ENCODE assay signal across 8 mouse cellular contexts in genomic region chr5:36324140-36324572, GRCm38 (mm10).
DNase-seq lines count a peak whose midpoint lies in the region; ATAC-seq lines count a peak whose summit lies in the region.
"Had no signal": no experiment of that assay in that cellular context is flagged by ENCODE, and none has a peak within 500 bp of the region (broad histone marks: within the 10 kb centered on the region; RNA-seq: fewer than 3 reads in every experiment).

No protein-coding gene starts in this region.

- WGBS in embryonic facial prominence, embryonic 10.5 days = 36% methylated on average over 9 of the region's 9 CpGs
- 26% methylated on average over 9 of the region's 9 CpGs for WGBS in hindbrain, embryonic 12.5 days
- 50% methylated on average over 9 of the region's 9 CpGs for WGBS in limb, embryonic 11.5 days
- WGBS in neural tube, embryonic 15.5 days = 39% methylated on average over 9 of the region's 9 CpGs

- no peak overlapping the region for H3K4me2 ChIP-seq in hindbrain, embryonic 12.5 days (replicated peaks)
- no peak overlapping the region for H3K4me2 ChIP-seq in limb, embryonic 11.5 days (ENCODE audit: low read depth, severe bottlenecking)
- no peak overlapping the region for H3K4me2 ChIP-seq in neural tube, embryonic 15.5 days
- H3K4me2 ChIP-seq: liver, embryonic 15.5 days had no signal

- DNase-seq in ovary, adult 18-20 months (ENCODE audit: low spot score) = peak; percentile 30
- no peak for DNase-seq in ovary, postnatal 14 days (ENCODE audit: low spot score)
- peak; percentile 45 for DNase-seq in embryonic facial prominence, embryonic 10.5 days (ENCODE audit: low spot score)
- DNase-seq in limb, embryonic 11.5 days (ENCODE audit: low spot score) = peak; percentile 48
- no peak for DNase-seq in thymus, postnatal 36 days

- H3K36me3 ChIP-seq in embryonic facial prominence, embryonic 10.5 days (replicated peaks) = no peaks in the 10 kb centered on the region
- no peaks in the 10 kb centered on the region for H3K36me3 ChIP-seq in hindbrain, embryonic 12.5 days
- H3K36me3 ChIP-seq in limb, embryonic 11.5 days (ENCODE audit: control insufficient read depth, insufficient read depth, low read length) = no peaks in the 10 kb centered on the region
- H3K36me3 ChIP-seq in neural tube, embryonic 15.5 days = no peaks in the 10 kb centered on the region
- H3K36me3 ChIP-seq: liver, embryonic 15.5 days had no signal

- no peaks in the 10 kb centered on the region for H3K27me3 ChIP-seq in embryonic facial prominence, embryonic 10.5 days (replicated peaks; ENCODE audit: low read depth, poor library complexity, severe bottlenecking)
- H3K27me3 ChIP-seq in hindbrain, embryonic 12.5 days = peaks cover 4% of the 10 kb centered on the region; the same call in 1 of the 2 replicates
- H3K27me3 ChIP-seq in limb, embryonic 11.5 days (ENCODE audit: control insufficient read depth, insufficient read depth, low read length) = no peaks in the 10 kb centered on the region
- H3K27me3 ChIP-seq in neural tube, embryonic 15.5 days (replicated peaks) = no peaks in the 10 kb centered on the region
- H3K27me3 ChIP-seq: liver, embryonic 15.5 days had no signal

- H3K4me3 ChIP-seq in embryonic facial prominence, embryonic 10.5 days = no peak overlapping the region
- H3K4me3 ChIP-seq in hindbrain, embryonic 12.5 days = no peak overlapping the region
- H3K4me3 ChIP-seq in limb, embryonic 11.5 days (ENCODE audit: low read depth, low read length) = no peak overlapping the region
- no peak overlapping the region for H3K4me3 ChIP-seq in neural tube, embryonic 15.5 days (replicated peaks)
- H3K4me3 ChIP-seq: liver, embryonic 15.5 days had no signal

- peak; percentile 73 for ATAC-seq in hindbrain, embryonic 12.5 days (ENCODE audit: low FRiP score)
- ATAC-seq in limb, embryonic 11.5 days (ENCODE audit: insufficient number of reproducible peaks, low FRiP score, low TSS enrichment, low read depth) = no peak
- ATAC-seq in neural tube, embryonic 15.5 days (ENCODE audit: low FRiP score) = peak; percentile 80

- peaks cover 44% of the 10 kb centered on the region for H3K4me1 ChIP-seq in embryonic facial prominence, embryonic 10.5 days
- H3K4me1 ChIP-seq in hindbrain, embryonic 12.5 days = peaks cover 34% of the 10 kb centered on the region
- H3K4me1 ChIP-seq in limb, embryonic 11.5 days (ENCODE audit: control insufficient read depth, insufficient read depth, low read length) = peaks cover 17% of the 10 kb centered on the region; the same call in 1 of the 2 replicates
- H3K4me1 ChIP-seq in neural tube, embryonic 15.5 days = peaks cover 36% of the 10 kb centered on the region
- H3K4me1 ChIP-seq: liver, embryonic 15.5 days had no signal

- peak overlapping the region; percentile 75 for H3K27ac ChIP-seq in embryonic facial prominence, embryonic 10.5 days (replicated peaks)
- peak overlapping the region; percentile 60 for H3K27ac ChIP-seq in hindbrain, embryonic 12.5 days
- 0 out of 2 replicates have a peak overlapping the region, but pooled peaks have one; percentile 0 for H3K27ac ChIP-seq in limb, embryonic 11.5 days (replicated peaks; ENCODE audit: low read depth, low read length)
- H3K27ac ChIP-seq in neural tube, embryonic 15.5 days (replicated peaks) = peak overlapping the region; percentile 66; the same call in 1 of the 2 replicates
- H3K27ac ChIP-seq: liver, embryonic 15.5 days had no signal

- no peak overlapping the region for H3K9ac ChIP-seq in hindbrain, embryonic 12.5 days
- no peak overlapping the region for H3K9ac ChIP-seq in limb, embryonic 11.5 days (ENCODE audit: low read length)
- H3K9ac ChIP-seq in neural tube, embryonic 15.5 days (replicated peaks) = no peak overlapping the region
- H3K9ac ChIP-seq: liver, embryonic 15.5 days had no signal

- H3K9me3 ChIP-seq in embryonic facial prominence, embryonic 10.5 days = no peaks in the 10 kb centered on the region
- H3K9me3 ChIP-seq in hindbrain, embryonic 12.5 days (replicated peaks) = no peaks in the 10 kb centered on the region
- H3K9me3 ChIP-seq in limb, embryonic 11.5 days (ENCODE audit: control insufficient read depth, low read length) = no peaks in the 10 kb centered on the region
- H3K9me3 ChIP-seq in neural tube, embryonic 15.5 days (replicated peaks) = no peaks in the 10 kb centered on the region
- H3K9me3 ChIP-seq: liver, embryonic 15.5 days had no signal

Comparison
In these comparisons a context has a peak if more than half of its experiments do, and no peak if none do; other contexts are left out.
1. DNase-seq: peak in ovary, adult 18-20 months (single experiment), embryonic facial prominence, embryonic 10.5 days (single experiment) and limb, embryonic 11.5 days (single experiment); none in ovary, postnatal 14 days (single experiment) and thymus, postnatal 36 days (0 of 2).
2. H3K27ac ChIP-seq: peak in every context shown above with its lines; median percentile 75 in embryonic facial prominence, embryonic 10.5 days; 66 in neural tube, embryonic 15.5 days; 60 in hindbrain, embryonic 12.5 days; 0 in limb, embryonic 11.5 days.